Mouse (Mus musculus) embryonic facial prominence, embryonic 11.5 days (tissue): Measurements from ENCODE around the gene Tcap. TPM values are rescaled to one million over a fixed set of nuclear protein-coding genes. Genes with fewer than 3 reads are reported as not detected.

Experiments
- ATAC-seq: fragments of 200-750 bp; cut with Nextera tagmentation; replicated peaks from 2 replicates; pipeline ENCODE4 v1.8.0; 2017; ENCODE audit warnings: low read depth; ENCODE audit not compliant: insufficient number of reproducible peaks, low FRiP score, low TSS enrichment
- DNase-seq: peaks from one replicate; pipeline ENCODE4 v3.0.0-alpha.2; 2015; ENCODE audit warnings: low spot score
- H3K27ac ChIP-seq: fragments of 300-500 bp; sonication (generic); replicated peaks from 2 replicates; pipeline ENCODE4 v1.5.1; 2014; ENCODE audit warnings: mild to moderate bottlenecking, low read depth, low read length, control low read depth
- H3K27me3 ChIP-seq: fragments of 300-500 bp; sonication (generic); 2 replicates; pipeline ENCODE4 v1.6.1; 2014; ENCODE audit warnings: mild to moderate bottlenecking, low read length, moderate library complexity, mixed read lengths; ENCODE audit not compliant: control insufficient read depth, insufficient read depth
- H3K36me3 ChIP-seq: fragments of 300-500 bp; sonication (generic); replicated peaks from 2 replicates; pipeline ENCODE4 v1.6.1; 2014; ENCODE audit warnings: low read depth, mild to moderate bottlenecking, low read length, moderate library complexity, mixed read lengths; ENCODE audit not compliant: control insufficient read depth, insufficient read depth
- H3K4me1 ChIP-seq: fragments of 300-500 bp; sonication (generic); 2 replicates; pipeline ENCODE4 v1.6.1; 2014; ENCODE audit warnings: low read length, mixed read lengths; ENCODE audit not compliant: control insufficient read depth, insufficient read depth
- H3K4me2 ChIP-seq: fragments of 300-500 bp; sonication (generic); 2 replicates; pipeline ENCODE4 v1.6.1; 2014; ENCODE audit warnings: low read depth, mild to moderate bottlenecking, control low read depth, low read length, moderate library complexity
- H3K4me3 ChIP-seq: fragments of 300-500 bp; sonication (generic); 2 replicates; pipeline ENCODE4 v1.5.1; 2014; ENCODE audit warnings: low read depth, low read length, control low read depth
- H3K9ac ChIP-seq: fragments of 300-500 bp; sonication (generic); replicated peaks from 2 replicates; pipeline ENCODE4 v1.6.1; 2014; ENCODE audit warnings: mild to moderate bottlenecking, control low read depth, low read length
- H3K9me3 ChIP-seq: fragments of 300-500 bp; sonication (generic); replicated peaks from 2 replicates; pipeline ENCODE4 v1.6.1; 2016; ENCODE audit warnings: mild to moderate bottlenecking, low read length, inconsistent platforms, mixed read lengths; ENCODE audit not compliant: control insufficient read depth
- WGBS: fragments of 180-500 bp; shearing (Covaris S2); extraction: QIAGEN DNeasy Blood & Tissue Kit; methylation state at CpG from one replicate; pipeline ENCODE4 v1.1.7; 2014; 5-methylcytosine and 5-hydroxymethylcytosine counted together
- polyA plus RNA-seq: library from polyadenylated mRNA; unstranded; fragments of >200 nt; fragmentation: Nextera tagmentation; extraction: Ambion mirVana; gene quantifications from 2 replicates; pipeline ENCODE4 v1.2.1, GENCODE M21; 2014

The Tcap gene
- polyA plus RNA-seq, 1 experiment from 2014 or later, result 0.29 TPM

GRCm38 (mm10) chr11:98428436-98428835 is 44.8 kb downstream of the Tcap start:
- ATAC-seq (no peak), DNase-seq (no peak)
- no peak overlapping the region for H3K27ac ChIP-seq
- H3K4me2 ChIP-seq, result no peak overlapping the region
- H3K27me3 ChIP-seq, result no peaks in the 10 kb centered on the region
- no peak overlapping the region for H3K4me3 ChIP-seq
- H3K36me3 ChIP-seq, result no peaks in the 10 kb centered on the region; the same call in 1 of the 2 replicates
- no peaks in the 10 kb centered on the region for H3K9me3 ChIP-seq
- H3K9ac ChIP-seq, result no peak overlapping the region
- no peaks in the 10 kb centered on the region for H3K4me1 ChIP-seq
- 91% methylated on average over 5 of the region's 5 CpGs for WGBS

DNA sequence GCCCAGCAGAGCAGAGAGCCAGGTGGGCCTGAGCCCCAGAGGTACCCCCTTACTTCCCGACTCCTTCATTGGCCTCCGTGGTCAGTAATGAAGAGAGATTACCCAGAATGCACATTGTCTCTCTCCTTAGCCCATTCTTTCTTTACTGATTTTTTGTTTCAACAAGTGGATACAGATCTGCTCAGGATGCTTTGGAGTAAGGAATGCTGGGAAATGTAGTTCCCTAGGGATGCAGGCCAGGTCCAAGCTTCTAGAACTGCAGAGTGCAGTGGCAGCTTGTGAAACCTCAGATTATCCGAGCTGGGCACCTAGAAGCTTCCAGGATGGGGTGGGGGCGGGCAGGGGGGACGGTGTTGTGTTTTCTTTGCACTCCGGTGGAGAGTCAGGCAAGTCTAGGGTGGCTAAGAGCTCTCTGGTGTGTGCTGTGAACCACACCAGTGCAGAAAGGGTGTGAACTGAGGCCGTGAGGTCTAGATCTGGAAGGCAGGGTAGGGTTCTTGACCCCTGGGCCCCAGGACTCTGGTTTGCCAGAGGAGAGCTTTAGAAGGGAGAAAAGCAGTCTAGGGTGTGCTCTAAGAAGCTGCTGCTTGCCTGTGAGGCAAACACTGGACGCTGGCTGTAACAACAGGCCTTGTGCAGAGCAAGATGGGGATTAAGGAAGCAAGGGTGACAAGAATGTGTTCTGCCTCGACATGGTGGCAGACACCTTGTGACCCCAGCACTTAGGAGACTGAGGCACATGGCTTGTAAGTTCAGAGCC is 48.3 kb downstream of the Tcap start:
- DNase-seq (no peak), ATAC-seq (no peak)
- H3K9me3 ChIP-seq, result no peaks in the 10 kb centered on the region
- H3K4me3 ChIP-seq, result no peak overlapping the region
- no peaks in the 10 kb centered on the region for H3K27me3 ChIP-seq
- no peak overlapping the region for H3K9ac ChIP-seq
- H3K4me2 ChIP-seq, result no peak overlapping the region
- no peaks in the 10 kb centered on the region for H3K4me1 ChIP-seq
- H3K36me3 ChIP-seq, result no peaks in the 10 kb centered on the region; the same call in 1 of the 2 replicates
- WGBS, result 81% methylated on average over 9 of the region's 9 CpGs
- no peak overlapping the region for H3K27ac ChIP-seq

Other genes starting within 250 kb of the Tcap start
- gene Fbxl20, start 233.4 kb upstream of the Tcap start, polyA plus RNA-seq, result 23.9 and 24.1 TPM in 2 replicates
- gene Med1, start 190.5 kb upstream of the Tcap start, polyA plus RNA-seq, result 85.2 and 85.8 TPM in 2 replicates
- 12.2 and 13.4 TPM in 2 replicates for gene Cdk12, start 180.8 kb upstream of the Tcap start, polyA plus RNA-seq
- gene Neurod2, start 54.2 kb upstream of the Tcap start, polyA plus RNA-seq, result 0.13 and 0.24 TPM in 2 replicates
- 0.24 and 0.31 TPM in 2 replicates for gene Ppp1r1b, start 35.4 kb upstream of the Tcap start, polyA plus RNA-seq
- 31.1 and 33.8 TPM in 2 replicates for gene Stard3, start 25.4 kb upstream of the Tcap start, polyA plus RNA-seq
- 0.18 and 0.24 TPM in 2 replicates for gene Pnmt, start 2.6 kb downstream of the Tcap start, polyA plus RNA-seq
- gene Pgap3, start 16.7 kb downstream of the Tcap start, polyA plus RNA-seq, result 6.0 and 6.5 TPM in 2 replicates
- gene Erbb2, start 28.7 kb downstream of the Tcap start, polyA plus RNA-seq, result 26.5 and 30.8 TPM in 2 replicates
- 89.3 and 95.6 TPM in 2 replicates for gene Mien1, start 55.2 kb downstream of the Tcap start, polyA plus RNA-seq
- gene Grb7, start 62.6 kb downstream of the Tcap start, polyA plus RNA-seq, result 8.1 and 8.5 TPM in 2 replicates
- 0.07 TPM in 1 of 2 replicates, not detected in the other for gene Ikzf3, start 162.2 kb downstream of the Tcap start, polyA plus RNA-seq
- 0.24 TPM in 1 of 2 replicates, not detected in the other for gene Zpbp2, start 167.3 kb downstream of the Tcap start, polyA plus RNA-seq
- gene Ormdl3, start 203.6 kb downstream of the Tcap start, polyA plus RNA-seq, result 8.0 and 9.3 TPM in 2 replicates
- gene Lrrc3c, start 214.5 kb downstream of the Tcap start, polyA plus RNA-seq, result not detected in 2 replicates
- gene Gm12355, start 241.8 kb downstream of the Tcap start, polyA plus RNA-seq, result 0.83 and 1.2 TPM in 2 replicates
- not detected in 2 replicates for gene Gsdma3, start 242.5 kb downstream of the Tcap start, polyA plus RNA-seq